Mouse (Mus musculus): ENCODE measurements around the gene Rbm25.
A peak's percentile ranks its signal among the peaks of the same experiment; 100 is the strongest.

Rbm25 gene

GRCm38 (mm10) chr12:83650346-83650745 is 19.3 kb downstream of the Rbm25 start:
- DNase-seq (ENCODE audit: low read depth, low spot score) = no peak

- DNase-seq (ENCODE audit: low read depth, low spot score) = no peak
Observed at GRCm38 (mm10) chr12:83651414-83651813, 20.4 kb downstream of the Rbm25 start.

- no peak for DNase-seq (ENCODE audit: low read depth, low spot score)
Observed at GRCm38 (mm10) chr12:83685466-83685865, 54.4 kb downstream of the Rbm25 start.

GRCm38 (mm10) chr12:83686575-83687350 is 55.7 kb downstream of the Rbm25 start:
- DNase-seq (ENCODE audit: low read depth, low spot score) = no peak

GRCm38 (mm10) chr12:83687934-83688315 is 56.9 kb downstream of the Rbm25 start, which contains the start of gene Psen1:
Psen1 (plus strand) TSS chr12:83688152.
- DNase-seq (ENCODE audit: low read depth, low spot score) = peak; percentile 93

- DNase-seq (ENCODE audit: low read depth, low spot score) = peak; percentile 24
Observed at GRCm38 (mm10) chr12:83688316-83689086, 57.5 kb downstream of the Rbm25 start.

GRCm38 (mm10) chr12:83689087-83689432 is 58.0 kb downstream of the Rbm25 start:
- DNase-seq (ENCODE audit: low read depth, low spot score) = no peak

GRCm38 (mm10) chr12:83694011-83694410 is 63.0 kb downstream of the Rbm25 start:
- no peak for DNase-seq (ENCODE audit: low read depth, low spot score)

GRCm38 (mm10) chr12:83694669-83695068 is 63.6 kb downstream of the Rbm25 start:
- no peak for DNase-seq (ENCODE audit: low read depth, low spot score)

- no peak for DNase-seq (ENCODE audit: low read depth, low spot score)
Observed at GRCm38 (mm10) chr12:83698637-83699036, 67.6 kb downstream of the Rbm25 start.

- no peak for DNase-seq (ENCODE audit: low read depth, low spot score)
Observed at GRCm38 (mm10) chr12:83701608-83702007, 70.6 kb downstream of the Rbm25 start.

GRCm38 (mm10) chr12:83702796-83703195 is 71.8 kb downstream of the Rbm25 start:
- no peak for DNase-seq (ENCODE audit: low read depth, low spot score)

- DNase-seq (ENCODE audit: low read depth, low spot score) = no peak
Observed at GRCm38 (mm10) chr12:83706951-83707350, 75.9 kb downstream of the Rbm25 start.

GRCm38 (mm10) chr12:83708160-83709092 is 77.4 kb downstream of the Rbm25 start:
- no peak for DNase-seq (ENCODE audit: low read depth, low spot score)

GRCm38 (mm10) chr12:83709934-83710333 is 78.9 kb downstream of the Rbm25 start:
- no peak for DNase-seq (ENCODE audit: low read depth, low spot score)

GRCm38 (mm10) chr12:83713749-83714148 is 82.7 kb downstream of the Rbm25 start:
- DNase-seq (ENCODE audit: low read depth, low spot score) = peak; percentile 36

- DNase-seq (ENCODE audit: low read depth, low spot score) = no peak
Observed at GRCm38 (mm10) chr12:83716416-83717184, 85.6 kb downstream of the Rbm25 start.

- DNase-seq (ENCODE audit: low read depth, low spot score) = no peak
Observed at GRCm38 (mm10) chr12:83719431-83719830, 88.4 kb downstream of the Rbm25 start.

- DNase-seq (ENCODE audit: low read depth, low spot score) = no peak
Observed at GRCm38 (mm10) chr12:83721281-83721680, 90.2 kb downstream of the Rbm25 start.

- no peak for DNase-seq (ENCODE audit: low read depth, low spot score)
Observed at GRCm38 (mm10) chr12:83723037-83723436, 92.0 kb downstream of the Rbm25 start.

Data from embryo, embryonic 11.5 days (tissue).